Mouse (Mus musculus) kidney, adult 2 months (tissue): ENCODE data around the gene Rassf3.

ENCODE experiments used
- CTCF ChIP-seq: fragments of 200-500 bp; conservative IDR thresholded peaks from 2 replicates; pipeline ENCODE4 v1.5.1; 2011; ENCODE audit warnings: low read depth, mild to moderate bottlenecking, control low read depth, low read length, moderate library complexity, mixed read lengths; ENCODE audit not compliant: insufficient read depth, insufficient read length
- POLR2A ChIP-seq: fragments of 200-500 bp; IDR thresholded peaks from one replicate; pipeline ENCODE4 v1.6.1; 2011; ENCODE audit warnings: low read depth, low read length, control low read depth

DNA sequence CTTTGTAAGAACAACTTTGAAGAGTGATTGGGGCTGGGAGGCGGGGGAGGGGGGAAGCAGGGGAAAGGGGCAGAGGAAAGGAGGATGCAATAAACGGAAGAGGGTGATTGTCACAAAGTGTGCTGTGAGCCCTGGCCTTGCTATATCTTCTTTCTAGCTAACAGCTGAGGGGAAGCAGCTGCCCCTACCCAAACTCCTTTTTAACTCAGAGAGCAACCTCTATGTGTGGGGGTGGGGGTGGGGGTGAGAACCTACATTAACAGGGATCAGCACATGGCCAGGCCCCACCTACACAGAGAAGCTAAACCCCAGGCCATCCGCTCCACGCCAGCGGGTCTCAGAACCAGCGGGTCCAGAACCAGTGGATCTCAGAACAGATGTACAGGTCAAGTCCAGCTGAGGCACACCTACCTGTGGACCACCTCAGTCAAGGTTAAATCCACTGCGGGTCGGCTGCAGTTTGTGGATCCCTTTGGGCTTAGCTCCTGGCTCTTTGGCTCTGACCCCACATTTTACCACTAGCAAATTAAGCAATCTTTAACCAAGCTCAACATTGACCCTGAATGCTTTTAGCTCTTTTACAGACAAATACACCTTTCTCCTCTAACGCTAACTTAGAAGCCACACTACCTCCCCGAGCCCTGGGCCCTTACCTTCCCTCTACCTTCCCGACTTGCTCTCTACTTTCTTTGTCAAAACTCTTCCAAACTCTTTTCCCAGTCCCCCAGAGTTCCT is 64.3 kb downstream of the Rassf3 start:
- no peak for TF ChIP-seq POLR2A
- TF ChIP-seq CTCF: no peak
